26 mouse cellular contexts compared by ENCODE assay signal in genomic region chrX:164406133-164407022, GRCm38 (mm10). TPM values are rescaled to one million over a fixed set of nuclear protein-coding genes. Genes with fewer than 3 reads are reported as not detected.
A peak's percentile ranks its signal among the peaks of the same experiment; 100 is the strongest.
DNase-seq lines count a peak whose midpoint lies in the region; ATAC-seq and TF ChIP-seq lines count a peak whose summit lies in the region.
"Had no signal": no experiment of that assay in that cellular context is flagged by ENCODE, and none has a peak within 500 bp of the region (broad histone marks: within the 10 kb centered on the region; RNA-seq: fewer than 3 reads in every experiment).

No protein-coding gene starts in this region.

- peak overlapping the region; percentile 69; the same call in 1 of the 2 replicates for H3K27ac ChIP-seq in lung, embryonic 14.5 days (ENCODE audit: low read depth)
- H3K27ac ChIP-seq in heart, embryonic 12.5 days (ENCODE audit: poor library complexity, severe bottlenecking): no peak overlapping the region
- H3K27ac ChIP-seq: embryonic facial prominence, embryonic 13.5 days; forebrain, embryonic 15.5 days; heart, embryonic 10.5 days; hindbrain, embryonic 13.5 days; liver, embryonic 12.5 days; macrophage; neural tube, embryonic 12.5 days; stomach, postnatal 0 days had no signal

- no peak overlapping the region for H3K4me2 ChIP-seq in lung, embryonic 14.5 days
- H3K4me2 ChIP-seq in heart, embryonic 12.5 days: no peak overlapping the region
- H3K4me2 ChIP-seq: embryonic facial prominence, embryonic 13.5 days; forebrain, embryonic 15.5 days; hindbrain, embryonic 13.5 days; liver, embryonic 12.5 days; midbrain, embryonic 11.5 days; neural tube, embryonic 12.5 days had no signal

- no peak overlapping the region for H3K4me3 ChIP-seq in lung, embryonic 14.5 days (ENCODE audit: low read depth, low read length)
- no peak overlapping the region for H3K4me3 ChIP-seq in lung, adult 2 months (replicated peaks; ENCODE audit: extremely low read depth, low read depth, low read length)
- no peak overlapping the region for H3K4me3 ChIP-seq in heart, embryonic 12.5 days
- H3K4me3 ChIP-seq: embryonic facial prominence, embryonic 13.5 days; forebrain, embryonic 15.5 days; heart, embryonic 10.5 days; hindbrain, embryonic 13.5 days; liver, embryonic 12.5 days; neural tube, embryonic 12.5 days had no signal

- WGBS in lung, embryonic 14.5 days: 63% methylated on average over 9 of the region's 9 CpGs
- 59% methylated on average over 9 of the region's 9 CpGs for WGBS in lung, adult 2 months
- 62% methylated on average over 9 of the region's 9 CpGs for WGBS in heart, embryonic 12.5 days

- no peak for TF ChIP-seq CTCF in lung, embryonic 14.5 days (IDR thresholded peaks at IDR 0.05; ENCODE audit: low read depth)
- no peak for TF ChIP-seq CTCF in lung, adult 2 months (IDR thresholded peaks at IDR 0.05; ENCODE audit: insufficient read depth, low read length)

- TF ChIP-seq POLR2A in lung, adult 2 months (IDR thresholded peaks at IDR 0.05; ENCODE audit: borderline replicate concordance, extremely low read depth, low read depth, low read length): no peak

- no peak for DNase-seq in lung, embryonic 14.5 days
- DNase-seq in lung, adult 2 months: no peak
- DNase-seq in splenic B cell, adult 2 months (ENCODE audit: low read depth, low spot score): peak; percentile 2
- DNase-seq in thymus, postnatal 36 days: peak; percentile 23 to 46
- DNase-seq in layer of hippocampus, postnatal 25 days (ENCODE audit: extremely low spot score in 1 of 2, low spot score in 1 of 2): no peak
- DNase-seq in heart, adult 18-20 months: no peak
- DNase-seq: adrenal gland, postnatal 10 days; cerebellum, postnatal 10 days; gastrocnemius, postnatal 25 days; heart, postnatal 10 days; kidney, postnatal 10 days; left cerebral cortex, postnatal 4 days; right cerebral cortex, postnatal 4 days had no signal

- H3K4me1 ChIP-seq in lung, embryonic 14.5 days (ENCODE audit: insufficient read depth): 0 out of 2 replicates have a peak, but pooled peaks cover 4% of the 10 kb centered on the region
- H3K4me1 ChIP-seq in lung, adult 2 months (ENCODE audit: control insufficient read depth, insufficient read depth, low read length): 0 out of 2 replicates have a peak, but pooled peaks cover 3% of the 10 kb centered on the region
- no peaks in the 10 kb centered on the region for H3K4me1 ChIP-seq in heart, embryonic 12.5 days (replicated peaks)
- H3K4me1 ChIP-seq: embryonic facial prominence, embryonic 13.5 days; forebrain, embryonic 15.5 days; heart, embryonic 10.5 days; hindbrain, embryonic 13.5 days; liver, embryonic 12.5 days; neural tube, embryonic 12.5 days had no signal

- no peaks in the 10 kb centered on the region for H3K9me3 ChIP-seq in lung, embryonic 14.5 days (ENCODE audit: low read depth, low read length)
- H3K9me3 ChIP-seq in heart, embryonic 12.5 days (replicated peaks): no peaks in the 10 kb centered on the region
- H3K9me3 ChIP-seq: embryonic facial prominence, embryonic 13.5 days; forebrain, embryonic 15.5 days; heart, embryonic 10.5 days; hindbrain, embryonic 13.5 days; liver, embryonic 12.5 days; neural tube, embryonic 12.5 days had no signal

- H3K27me3 ChIP-seq in lung, embryonic 14.5 days (ENCODE audit: insufficient read depth, low read length): no peaks in the 10 kb centered on the region
- no peaks in the 10 kb centered on the region for H3K27me3 ChIP-seq in splenic B cell, adult 2 months (ENCODE audit: control insufficient read depth, insufficient read depth, low read length, poor library complexity, severe bottlenecking)
- H3K27me3 ChIP-seq in heart, embryonic 12.5 days (replicated peaks): no peaks in the 10 kb centered on the region
- H3K27me3 ChIP-seq: forebrain, embryonic 15.5 days; neural tube, embryonic 12.5 days had no signal

- no peak overlapping the region for H3K9ac ChIP-seq in lung, embryonic 14.5 days
- no peak overlapping the region for H3K9ac ChIP-seq in heart, embryonic 12.5 days
- H3K9ac ChIP-seq: embryonic facial prominence, embryonic 13.5 days; forebrain, embryonic 15.5 days; hindbrain, embryonic 13.5 days; liver, embryonic 12.5 days; neural tube, embryonic 12.5 days had no signal

- H3K36me3 ChIP-seq in lung, embryonic 14.5 days (ENCODE audit: insufficient read depth): 0 out of 2 replicates have a peak, but pooled peaks cover 5% of the 10 kb centered on the region
- no peaks in the 10 kb centered on the region for H3K36me3 ChIP-seq in splenic B cell, adult 2 months (ENCODE audit: control insufficient read depth, insufficient read depth, low read length, poor library complexity, severe bottlenecking)
- H3K36me3 ChIP-seq in heart, embryonic 12.5 days: no peaks in the 10 kb centered on the region
- H3K36me3 ChIP-seq: embryonic facial prominence, embryonic 13.5 days; forebrain, embryonic 15.5 days; heart, embryonic 10.5 days; hindbrain, embryonic 13.5 days; liver, embryonic 12.5 days; neural tube, embryonic 12.5 days had no signal

- ATAC-seq in lung, embryonic 14.5 days (ENCODE audit: insufficient read depth): no peak
- peak; percentile 95 for ATAC-seq in activated CD4-positive, CD25-positive, alpha-beta regulatory T cell, adult 4 months
- ATAC-seq in heart, embryonic 12.5 days (ENCODE audit: insufficient number of reproducible peaks, low FRiP score): no peak
- ATAC-seq: forebrain, embryonic 15.5 days; intestine, postnatal 0 days; liver, embryonic 12.5 days had no signal

RNA-seq across cellular contexts. Expression of gene Piga, which starts 13.2 kb away (rescaled TPM):
- polyA plus RNA-seq in lung, embryonic 14.5 days (2014; fragmentation: Nextera tagmentation; extraction: Ambion mirVana): 21.3 and 23.3 TPM in 2 replicates
- polyA plus RNA-seq in lung, adult 2 months (2012; rRNA removed): 1.9 and 3.7 TPM in 2 replicates
- polyA plus RNA-seq in activated CD4-positive, CD25-positive, alpha-beta regulatory T cell, adult 4 months (2017; shearing (Covaris generic)): 1 to 10 TPM; 6.6 to 8.2 TPM
- total RNA-seq in layer of hippocampus, postnatal 25 days (2021): 1 to 10 TPM; 7.7 to 7.9 TPM
- 1 to 10 TPM; 2.1 to 2.8 TPM for total RNA-seq in heart, adult 18-20 months (2021)
- polyA plus RNA-seq in heart, embryonic 12.5 days (2016; fragmentation: Nextera tagmentation; extraction: Ambion mirVana): 11.9 TPM in 2 replicates

RNA-seq across cellular contexts. Expression of gene Asb11, which starts 30.4 kb away (rescaled TPM):
- polyA plus RNA-seq in lung, embryonic 14.5 days (2014; fragmentation: Nextera tagmentation; extraction: Ambion mirVana): not detected in 2 replicates
- 0.62 and 3.0 TPM in 2 replicates for polyA plus RNA-seq in lung, adult 2 months (2012; rRNA removed)
- not detected for polyA plus RNA-seq in activated CD4-positive, CD25-positive, alpha-beta regulatory T cell, adult 4 months (2017; shearing (Covaris generic))
- total RNA-seq in layer of hippocampus, postnatal 25 days (2021): 1 to 10 TPM; 1.3 to 3.2 TPM
- 100 to 1,000 TPM; 137 to 162 TPM for total RNA-seq in heart, adult 18-20 months (2021)
- polyA plus RNA-seq in heart, embryonic 12.5 days (2016; fragmentation: Nextera tagmentation; extraction: Ambion mirVana): 7.1 and 7.7 TPM in 2 replicates
- total RNA-seq: monocyte, adult 5-6 weeks had no signal
- polyA plus RNA-seq: embryonic facial prominence, embryonic 13.5 days; hindbrain, embryonic 13.5 days; liver, embryonic 12.5 days; macrophage; midbrain, embryonic 11.5 days; neural tube, embryonic 12.5 days had no signal

RNA-seq across cellular contexts. Expression of gene Vegfd, which starts 33.2 kb away (rescaled TPM):
- 40.1 and 45.0 TPM in 2 replicates for polyA plus RNA-seq in lung, embryonic 14.5 days (2014; fragmentation: Nextera tagmentation; extraction: Ambion mirVana)
- 14.0 and 23.2 TPM in 2 replicates for polyA plus RNA-seq in lung, adult 2 months (2012; rRNA removed)
- polyA plus RNA-seq in activated CD4-positive, CD25-positive, alpha-beta regulatory T cell, adult 4 months (2017; shearing (Covaris generic)): not detected
- 1 to 10 TPM; 1.7 to 4.2 TPM for total RNA-seq in layer of hippocampus, postnatal 25 days (2021)
- total RNA-seq in heart, adult 18-20 months (2021): 1 to 10 TPM; 2.6 to 3.0 TPM
- polyA plus RNA-seq in heart, embryonic 12.5 days (2016; fragmentation: Nextera tagmentation; extraction: Ambion mirVana): 2.2 and 3.5 TPM in 2 replicates
- total RNA-seq: monocyte, adult 5-6 weeks had no signal
- polyA plus RNA-seq: macrophage had no signal

Comparison
In these comparisons a context has a peak if more than half of its experiments do, and no peak if none do; other contexts are left out.
1. DNase-seq: peak in splenic B cell, adult 2 months (single experiment) and thymus, postnatal 36 days (2 of 2); none in lung, embryonic 14.5 days (single experiment), lung, adult 2 months (single experiment), layer of hippocampus, postnatal 25 days (0 of 2) and heart, adult 18-20 months (0 of 2).